Mouse (Mus musculus) small intestine, adult 2 months (tissue): ENCODE results near the gene Mrps6. TPM values are rescaled to one million over a fixed set of nuclear protein-coding genes. Genes with fewer than 3 reads are reported as not detected.
"Not testable (repeated sequence)": the region's sequence is repeated elsewhere in the genome, so short reads cannot be mapped to it uniquely, and the experiment has no call there.

Source experiments
- H3K27ac ChIP-seq: fragments of 200-500 bp; 2 replicates; pipeline ENCODE4 v1.5.1; 2012; ENCODE audit warnings: low read depth, low read length, control low read depth, inconsistent platforms; ENCODE audit not compliant: insufficient read depth
- H3K27me3 ChIP-seq: fragments of 200-500 bp; 2 replicates; pipeline ENCODE4 v1.6.1; 2012; ENCODE audit warnings: mild to moderate bottlenecking, moderate library complexity, low read length, inconsistent platforms; ENCODE audit not compliant: control insufficient read depth, insufficient read depth
- H3K36me3 ChIP-seq: fragments of 200-500 bp; 2 replicates; pipeline ENCODE4 v1.6.1; 2012; ENCODE audit warnings: mild to moderate bottlenecking, low read length, control low read depth, inconsistent platforms; ENCODE audit not compliant: control insufficient read depth, insufficient read depth
- H3K4me1 ChIP-seq: fragments of 200-500 bp; 2 replicates; pipeline ENCODE4 v1.6.1; 2012; ENCODE audit warnings: low read length, inconsistent platforms, mixed read lengths; ENCODE audit not compliant: control insufficient read depth, insufficient read depth, insufficient read length
- H3K4me3 ChIP-seq: fragments of 200-500 bp; 2 replicates; pipeline ENCODE4 v1.5.1; 2012; ENCODE audit warnings: low read depth, mild to moderate bottlenecking, control low read depth, inconsistent platforms, low read length, moderate library complexity
- CTCF ChIP-seq: fragments of 200-500 bp; IDR thresholded peaks from 2 replicates; pipeline ENCODE4 v1.5.1; 2012; ENCODE audit warnings: low read depth, mild to moderate bottlenecking, control low read depth, inconsistent platforms, low read length, moderate library complexity, mixed read lengths; ENCODE audit not compliant: insufficient replicate concordance, insufficient read length; ENCODE audit errors: extremely low read depth
- POLR2A ChIP-seq: fragments of 200-500 bp; IDR thresholded peaks from 2 replicates; pipeline ENCODE4 v1.6.1; 2012; ENCODE audit warnings: low read depth, mild to moderate bottlenecking, control low read depth, inconsistent platforms, low read length, moderate library complexity
- WGBS: fragments of 180-500 bp; shearing (Covaris S2); methylation state at CpG from one replicate; pipeline ENCODE4 v1.1.7; 2018; 5-methylcytosine and 5-hydroxymethylcytosine counted together
- polyA plus RNA-seq: library from polyadenylated mRNA; depleted of rRNA; stranded (reverse); fragments of >200 nt; gene quantifications from 2 replicates; pipeline ENCODE4 v1.2.3, GENCODE M21; 2012

The Mrps6 gene
- polyA plus RNA-seq, 1 experiment = 6.9 TPM

- H3K36me3 ChIP-seq = peaks cover 6% of the 10 kb centered on the region; the same call in 1 of the 2 replicates
- H3K27ac ChIP-seq = no peak overlapping the region
- WGBS = 82% methylated on average over 4 of the region's 4 CpGs
- no peak overlapping the region for H3K4me3 ChIP-seq
- H3K4me1 ChIP-seq = no peaks in the 10 kb centered on the region
- H3K27me3 ChIP-seq = no peaks in the 10 kb centered on the region
- TF ChIP-seq POLR2A = no peak
- no peak for TF ChIP-seq CTCF
Measured at GRCm38 (mm10) chr16:92100111-92100510, 42.0 kb downstream of the Mrps6 start.

- Histone ChIP-seq H3K27ac (no peak overlapping the region), H3K36me3 (peaks cover 6% of the 10 kb centered on the region; the same call in 1 of the 2 replicates), H3K4me3 (no peak overlapping the region), H3K27me3 (no peaks in the 10 kb centered on the region), H3K4me1 (no peaks in the 10 kb centered on the region; the same call in 1 of the 2 replicates)
- TF ChIP-seq POLR2A (no peak), CTCF (no peak)
- WGBS = 94% methylated on average over 5 of the region's 5 CpGs
Measured at GRCm38 (mm10) chr16:92102115-92102514, 44.0 kb downstream of the Mrps6 start.

- not testable (repeated sequence) for H3K27ac ChIP-seq, H3K36me3 ChIP-seq, H3K4me3 ChIP-seq, H3K4me1 ChIP-seq, H3K27me3 ChIP-seq
- 91% methylated on average over 7 of the region's 7 CpGs for WGBS
Measured at GRCm38 (mm10) chr16:92102931-92103330, 44.9 kb downstream of the Mrps6 start.

GRCm38 (mm10) chr16:92103572-92104331 lies 45.7 kb downstream of the Mrps6 start:
- TF ChIP-seq POLR2A (no peak), CTCF (no peak)
- 77% methylated on average over 9 of the region's 9 CpGs for WGBS

GRCm38 (mm10) chr16:92104332-92104590 lies 46.2 kb downstream of the Mrps6 start:
- 91% methylated on average over 2 of the region's 2 CpGs for WGBS
- H3K27ac ChIP-seq = no peak overlapping the region

More at GRCm38 (mm10) chr16:92103572-92104331, 45.7 kb downstream of the Mrps6 start:
- Histone ChIP-seq H3K36me3 (peaks cover 6% of the 10 kb centered on the region; the same call in 1 of the 2 replicates), H3K27me3 (no peaks in the 10 kb centered on the region), H3K27ac (no peak overlapping the region), H3K4me3 (no peak overlapping the region), H3K4me1 (no peaks in the 10 kb centered on the region; the same call in 1 of the 2 replicates)

GRCm38 (mm10) chr16:92104951-92105350 lies 46.9 kb downstream of the Mrps6 start:
- Histone ChIP-seq H3K4me1 (no peaks in the 10 kb centered on the region; the same call in 1 of the 2 replicates), H3K36me3 (peaks cover 2% of the 10 kb centered on the region; the same call in 1 of the 2 replicates), H3K27ac (no peak overlapping the region), H3K27me3 (no peaks in the 10 kb centered on the region), H3K4me3 (no peak overlapping the region)
- TF ChIP-seq CTCF (no peak), POLR2A (no peak)
- 90% methylated on average over 2 of the region's 2 CpGs for WGBS

More at GRCm38 (mm10) chr16:92104332-92104590, 46.2 kb downstream of the Mrps6 start:
- H3K4me1 ChIP-seq = no peaks in the 10 kb centered on the region; the same call in 1 of the 2 replicates
- TF ChIP-seq CTCF (no peak), POLR2A (no peak)
- no peaks in the 10 kb centered on the region for H3K27me3 ChIP-seq
- H3K36me3 ChIP-seq = peaks cover 6% of the 10 kb centered on the region; the same call in 1 of the 2 replicates
- no peak overlapping the region for H3K4me3 ChIP-seq

GRCm38 (mm10) chr16:92105631-92106030 lies 47.6 kb downstream of the Mrps6 start:
- no peaks in the 10 kb centered on the region for H3K27me3 ChIP-seq
- WGBS = 48% methylated on average over 3 of the region's 3 CpGs
- TF ChIP-seq CTCF (no peak), POLR2A (no peak)
- H3K36me3 ChIP-seq = peaks cover under 1% of the 10 kb centered on the region; the same call in 1 of the 2 replicates
- no peak overlapping the region for H3K4me3 ChIP-seq
- no peak overlapping the region for H3K27ac ChIP-seq
- H3K4me1 ChIP-seq = peaks cover 2% of the 10 kb centered on the region; the same call in 1 of the 2 replicates
